Mouse (Mus musculus) 3134 (cell line): ENCODE results near the gene Rps26.

Source experiments
- DNase-seq: peaks from one replicate; pipeline ENCODE4 v3.0.0-alpha.2; 2011; ENCODE audit warnings: low spot score; ENCODE audit not compliant: insufficient read length; ENCODE audit errors: extremely low read depth

Gene Rps26

GRCm38 (mm10) chr10:128612433-128613153 lies 14.0 kb downstream of the Rps26 start:
- DNase-seq = no peak

- no peak for DNase-seq
These were observed 20.1 kb downstream of the Rps26 start for GRCm38 (mm10) chr10:128606483-128606882.

DNA sequence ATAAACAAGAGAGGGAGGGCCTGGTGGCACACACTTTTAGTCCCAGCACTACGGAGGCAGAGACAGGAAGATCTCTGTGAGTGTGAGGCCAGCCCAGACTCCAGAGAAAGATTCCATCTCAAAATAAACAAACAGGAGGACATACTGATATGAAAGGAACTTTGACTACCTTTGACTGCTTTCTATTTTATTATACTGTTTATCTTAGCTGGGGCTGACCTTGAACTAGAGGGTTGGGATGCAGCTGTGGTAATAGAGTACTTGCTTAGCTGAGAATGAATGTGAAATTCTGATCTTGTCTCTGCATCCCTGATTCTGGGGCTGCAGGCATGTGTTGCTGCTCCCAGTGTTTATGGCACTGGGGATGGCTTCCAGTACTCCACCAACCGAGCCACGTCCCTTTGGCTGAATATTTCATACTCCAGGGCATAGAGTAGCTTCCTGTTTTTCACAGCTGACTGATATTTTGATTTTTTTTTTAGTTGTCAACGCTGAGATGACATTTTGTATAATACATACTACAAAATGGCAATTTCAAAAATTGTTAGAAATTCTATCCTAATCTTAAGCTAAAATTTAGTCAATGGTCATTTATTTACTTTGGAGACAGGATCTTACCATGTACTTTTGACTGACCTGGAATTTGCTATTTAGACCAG lies 23.9 kb downstream of the Rps26 start:
- DNase-seq = no peak

- no peak for DNase-seq
These were observed 25.0 kb downstream of the Rps26 start for GRCm38 (mm10) chr10:128601499-128601898.

DNA sequence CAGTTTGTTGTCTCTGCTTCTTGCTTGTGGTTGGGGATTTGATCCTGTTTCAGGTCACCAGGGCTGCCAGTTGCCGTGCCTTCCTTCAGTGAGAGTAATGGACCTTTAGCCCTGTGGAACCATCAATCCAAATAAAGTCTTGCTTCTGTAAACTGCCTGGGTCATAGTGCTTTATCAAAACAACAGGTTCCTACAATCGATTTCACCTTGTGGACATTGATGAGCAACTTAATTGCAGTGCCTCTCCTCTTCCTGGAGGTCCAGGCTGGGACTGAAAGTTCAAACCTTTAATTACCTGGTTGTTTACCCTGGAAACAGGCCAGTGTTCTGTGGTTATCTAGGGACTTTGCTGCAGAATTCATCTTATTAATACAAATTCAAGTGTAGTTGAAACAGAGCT lies 28.1 kb downstream of the Rps26 start:
- DNase-seq = no peak

DNA sequence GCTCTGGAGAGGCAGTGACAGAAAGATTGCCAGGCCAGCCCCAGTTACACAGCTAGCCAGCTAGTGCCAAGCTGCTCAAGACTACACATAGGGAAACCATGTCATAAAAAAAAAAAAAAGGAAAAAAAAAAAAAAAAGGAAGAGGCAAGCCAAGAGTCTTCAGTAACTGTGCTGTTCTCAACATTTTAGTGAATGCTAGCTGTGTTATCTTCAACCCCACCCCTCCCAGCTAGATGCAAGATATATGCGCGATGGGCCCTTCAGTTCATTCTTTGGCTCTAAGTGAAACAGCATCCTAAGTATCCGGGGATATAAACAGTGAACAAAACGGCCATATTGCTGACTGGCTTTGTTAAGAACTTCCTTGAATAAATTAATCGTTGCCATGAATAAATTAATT lies 33.8 kb downstream of the Rps26 start:
- DNase-seq = no peak

- no peak for DNase-seq
These were observed 35.1 kb downstream of the Rps26 start for GRCm38 (mm10) chr10:128591436-128591835.

- DNase-seq = peak; percentile 79
These were observed 36.3 kb downstream of the Rps26 start for GRCm38 (mm10) chr10:128590193-128590690.

GRCm38 (mm10) chr10:128589464-128590192 lies 36.9 kb downstream of the Rps26 start, which contains the start of gene Erbb3:
Gene Erbb3 (minus strand): TSS chr10:128589652.
- peak; percentile 82 for DNase-seq

- no peak for DNase-seq
These were observed 37.6 kb downstream of the Rps26 start for GRCm38 (mm10) chr10:128588775-128589463.

DNA sequence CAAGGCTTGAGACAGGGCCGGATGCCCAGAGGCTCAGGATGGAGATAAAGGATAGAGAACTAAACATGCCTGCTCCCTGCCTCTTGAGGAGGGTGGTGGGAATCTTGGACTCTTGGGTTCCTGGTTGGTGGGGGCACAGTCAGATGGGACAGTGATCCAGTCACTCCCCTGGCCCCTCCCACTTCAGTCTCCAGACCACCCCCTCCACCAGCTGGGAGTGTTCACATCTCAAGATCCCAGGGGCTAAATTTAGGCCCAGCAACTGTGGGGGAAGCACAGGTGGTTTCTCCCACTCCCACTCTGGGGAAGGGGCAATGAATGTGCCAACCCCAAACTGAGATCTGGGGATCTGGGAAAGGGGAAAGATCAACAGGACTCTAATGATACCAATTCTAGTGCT lies 38.4 kb downstream of the Rps26 start:
- DNase-seq = no peak

DNA sequence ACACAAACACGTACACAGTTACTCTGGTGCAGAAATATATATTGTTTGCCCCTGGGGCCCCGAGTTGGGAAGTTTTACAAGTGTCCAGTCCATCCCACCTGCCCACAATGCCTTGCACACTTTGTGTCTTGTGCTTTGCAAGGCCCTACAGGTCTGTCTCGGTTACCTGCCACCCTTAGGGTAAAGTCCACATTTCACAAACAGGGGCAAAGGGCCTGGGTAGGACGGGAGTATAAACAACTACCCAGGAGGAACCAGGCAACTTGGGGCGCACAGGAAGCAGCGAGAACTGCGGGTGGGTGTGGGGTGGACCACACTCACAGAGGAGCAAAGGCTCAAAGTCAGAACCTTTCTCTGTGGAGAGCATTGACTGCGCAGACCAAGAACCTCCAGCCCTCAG lies 38.9 kb downstream of the Rps26 start:
- DNase-seq = no peak

GRCm38 (mm10) chr10:128587120-128587519 lies 39.4 kb downstream of the Rps26 start:
- DNase-seq = no peak

DNA sequence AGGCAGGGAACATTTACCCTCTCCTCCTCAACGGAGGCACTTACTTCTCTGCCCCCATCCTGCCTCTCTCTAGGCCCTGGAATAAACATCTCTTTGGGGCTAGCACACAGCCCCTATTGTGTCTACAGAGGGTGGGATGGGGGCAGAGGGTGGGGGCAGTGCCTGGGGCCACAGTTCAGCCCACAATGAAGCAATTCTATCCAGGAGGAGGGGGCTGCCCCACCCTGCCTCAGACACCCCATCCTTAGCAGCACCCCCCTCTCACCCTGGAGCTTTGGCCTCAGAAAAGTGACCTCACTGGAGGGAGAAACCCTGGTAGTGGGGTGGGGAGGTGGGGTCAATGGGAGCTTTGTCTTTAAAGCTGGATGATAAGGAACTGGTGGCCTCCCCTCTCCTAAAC lies 40.0 kb downstream of the Rps26 start:
- DNase-seq = no peak

DNA sequence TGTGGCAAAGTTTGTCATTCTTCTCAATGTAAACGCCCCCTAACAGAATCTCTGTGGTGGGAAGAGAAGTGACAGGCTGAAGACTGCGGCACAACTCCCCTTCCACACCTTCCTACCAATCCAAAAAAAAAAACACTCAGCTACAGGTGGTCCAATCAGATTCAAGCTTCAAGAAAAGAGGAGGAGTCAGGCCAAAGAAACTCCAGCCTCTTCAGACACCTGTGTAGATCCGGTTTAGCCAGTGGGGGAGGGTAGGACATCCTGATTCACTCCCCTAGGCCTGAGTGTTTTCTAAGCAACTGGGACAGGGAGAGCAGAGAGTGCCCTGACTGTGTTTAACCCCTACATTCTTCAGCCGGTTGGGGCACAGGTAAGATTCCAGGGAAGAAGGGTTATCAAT lies 42.2 kb downstream of the Rps26 start:
- no peak for DNase-seq

GRCm38 (mm10) chr10:128583644-128584043 lies 42.9 kb downstream of the Rps26 start:
- DNase-seq = peak; percentile 62

- DNase-seq = no peak
These were observed 46.8 kb downstream of the Rps26 start for GRCm38 (mm10) chr10:128579731-128580130.

DNA sequence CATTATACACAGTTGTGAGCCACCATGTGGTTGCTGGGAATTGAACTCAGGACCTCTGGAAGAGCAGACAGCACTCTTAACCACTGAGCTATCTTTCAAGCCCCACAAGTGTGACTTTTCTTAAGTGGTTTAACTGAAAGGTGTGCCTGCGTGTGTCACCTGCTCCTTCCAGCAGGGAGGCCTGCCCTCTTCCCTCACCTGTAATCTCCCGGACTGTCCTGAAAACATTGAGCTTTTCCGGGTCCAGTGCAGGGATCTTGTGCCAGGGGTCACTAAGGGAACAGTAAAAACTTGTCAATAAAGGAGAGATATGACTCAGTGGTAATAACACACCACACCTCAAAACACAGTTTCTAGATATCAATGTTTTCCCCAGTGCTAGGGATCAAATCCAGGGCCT lies 47.2 kb downstream of the Rps26 start:
- DNase-seq = no peak

GRCm38 (mm10) chr10:128578330-128578729 lies 48.2 kb downstream of the Rps26 start:
- no peak for DNase-seq

DNA sequence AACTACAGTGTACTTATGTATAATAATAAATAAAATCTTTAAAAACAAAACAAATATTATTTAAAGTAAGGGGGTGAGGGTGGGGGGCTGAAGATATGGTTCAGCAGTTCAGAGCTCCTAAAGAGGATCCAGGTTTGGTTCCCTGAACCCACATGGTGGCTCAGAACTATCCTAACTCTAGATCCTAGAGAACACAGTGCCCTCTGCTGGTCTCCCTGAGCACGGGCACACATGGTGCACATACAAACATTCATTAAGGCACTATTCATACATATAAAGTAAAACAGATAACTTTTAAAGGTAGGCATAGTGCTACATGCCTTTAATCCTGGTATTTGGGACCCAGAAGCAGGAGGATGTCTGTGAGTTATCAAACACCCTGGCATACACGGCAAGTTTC lies 51.5 kb downstream of the Rps26 start:
- DNase-seq = no peak
